8 mouse cellular contexts compared by ENCODE assay signal in genomic region chr13:46736479-46736865, GRCm38 (mm10). TPM values are rescaled to one million over a fixed set of nuclear protein-coding genes. Genes with fewer than 3 reads are reported as not detected.
DNase-seq lines count a peak whose midpoint lies in the region; ATAC-seq and TF ChIP-seq lines count a peak whose summit lies in the region.

No protein-coding gene starts in this region.

- H3K27ac ChIP-seq in forebrain, embryonic 15.5 days (replicated peaks) = no peak overlapping the region
- H3K27ac ChIP-seq in kidney, postnatal 0 days = peak overlapping the region; percentile 73
- H3K27ac ChIP-seq in midbrain, embryonic 10.5 days (replicated peaks) = peak overlapping the region; percentile 53; the same call in 1 of the 2 replicates

- peak overlapping the region; percentile 29 for H3K9ac ChIP-seq in forebrain, embryonic 15.5 days (replicated peaks)
- H3K9ac ChIP-seq in kidney, postnatal 0 days (ENCODE audit: low read depth, low read length) = peak overlapping the region; percentile 61

- no peak for TF ChIP-seq CTCF in kidney, postnatal 0 days (IDR thresholded peaks at IDR 0.05; ENCODE audit: low read depth)

- no peak for ATAC-seq in forebrain, embryonic 15.5 days (replicated peaks)
- ATAC-seq in kidney, postnatal 0 days (replicated peaks; ENCODE audit: low FRiP score, low read depth) = no peak

- no peaks in the 10 kb centered on the region for H3K9me3 ChIP-seq in forebrain, embryonic 15.5 days
- no peaks in the 10 kb centered on the region for H3K9me3 ChIP-seq in kidney, postnatal 0 days (replicated peaks; ENCODE audit: low read length)
- no peaks in the 10 kb centered on the region for H3K9me3 ChIP-seq in midbrain, embryonic 10.5 days (replicated peaks)

- no peaks in the 10 kb centered on the region for H3K36me3 ChIP-seq in forebrain, embryonic 15.5 days
- no peaks in the 10 kb centered on the region for H3K36me3 ChIP-seq in kidney, postnatal 0 days (ENCODE audit: insufficient read depth, low read length)
- H3K36me3 ChIP-seq in midbrain, embryonic 10.5 days = no peaks in the 10 kb centered on the region

- peak overlapping the region; percentile 35 for H3K4me3 ChIP-seq in forebrain, embryonic 15.5 days
- peak overlapping the region; percentile 59 for H3K4me3 ChIP-seq in kidney, postnatal 0 days (replicated peaks; ENCODE audit: low read depth, low read length)
- peak overlapping the region; percentile 58 for H3K4me3 ChIP-seq in midbrain, embryonic 10.5 days

- 7% methylated on average over 12 of the region's 12 CpGs for WGBS in forebrain, embryonic 15.5 days
- WGBS in kidney, postnatal 0 days = under 1% methylated on average over 12 of the region's 12 CpGs
- WGBS in midbrain, embryonic 10.5 days = 5% methylated on average over 12 of the region's 12 CpGs

- peak overlapping the region; percentile 65 for H3K4me2 ChIP-seq in forebrain, embryonic 15.5 days (replicated peaks)
- H3K4me2 ChIP-seq in kidney, postnatal 0 days (ENCODE audit: low read length) = peak overlapping the region; percentile 96

- peak; percentile 13 for DNase-seq in kidney, adult 11 months
- DNase-seq in kidney, postnatal 25 days = no peak
- peak; percentile 37 for DNase-seq in NIH3T3 (ENCODE audit: low read depth)
- peak; percentile 49 for DNase-seq in kidney, postnatal 0 days (ENCODE audit: low spot score)
- no peak for DNase-seq in midbrain, embryonic 10.5 days (ENCODE audit: low spot score)
- DNase-seq in c-Kit-positive CD71-positive TER-119-positive erythroid progenitor cells, embryonic 14.5 days (ENCODE audit: low spot score) = no peak
- DNase-seq in urinary bladder, postnatal 25 days (ENCODE audit: low spot score) = no peak

- peaks cover 15% of the 10 kb centered on the region for H3K4me1 ChIP-seq in forebrain, embryonic 15.5 days
- peaks cover 3% of the 10 kb centered on the region; the same call in 1 of the 2 replicates for H3K4me1 ChIP-seq in kidney, postnatal 0 days (replicated peaks; ENCODE audit: insufficient read depth, low read length)
- H3K4me1 ChIP-seq in midbrain, embryonic 10.5 days = peaks cover 16% of the 10 kb centered on the region

- no peaks in the 10 kb centered on the region for H3K27me3 ChIP-seq in forebrain, embryonic 15.5 days
- no peaks in the 10 kb centered on the region for H3K27me3 ChIP-seq in kidney, postnatal 0 days (ENCODE audit: insufficient read depth, low read length)
- peaks cover 15% of the 10 kb centered on the region for H3K27me3 ChIP-seq in midbrain, embryonic 10.5 days (ENCODE audit: low read depth, poor library complexity, severe bottlenecking)

RNA-seq across cellular contexts. Expression of gene Nup153, which starts 8.7 kb away (rescaled TPM):
- 24.7 and 25.8 TPM in 2 replicates for polyA plus RNA-seq in forebrain, embryonic 15.5 days (2015; fragmentation: Nextera tagmentation; extraction: Ambion mirVana)
- 15.3 and 17.7 TPM in 2 replicates for polyA plus RNA-seq in kidney, postnatal 0 days (2015; fragmentation: Nextera tagmentation; extraction: Ambion mirVana)
- 28.6 and 31.1 TPM in 2 replicates for polyA plus RNA-seq in midbrain, embryonic 10.5 days (2016; fragmentation: Nextera tagmentation; extraction: Ambion mirVana)

Comparison
In these comparisons a context has a peak if more than half of its experiments do, and no peak if none do; other contexts are left out.
1. DNase-seq: peak in kidney, adult 11 months (single experiment), NIH3T3 (single experiment) and kidney, postnatal 0 days (single experiment); none in kidney, postnatal 25 days (0 of 2), midbrain, embryonic 10.5 days (single experiment), c-Kit-positive CD71-positive TER-119-positive erythroid progenitor cells, embryonic 14.5 days (single experiment) and urinary bladder, postnatal 25 days (single experiment).
2. Peak in every context shown above with its lines, with median percentiles within 50 percentile points of each other: H3K4me3 ChIP-seq.